Mouse (Mus musculus): Measurements from ENCODE around the gene Cog5.

The Cog5 gene

GRCm38 (mm10) chr12:31938391-31938997 is 283.8 kb downstream of the Cog5 start:
- no peak for DNase-seq (ENCODE audit: low spot score in 2 of 2)

GRCm38 (mm10) chr12:31939026-31939425 is 284.4 kb downstream of the Cog5 start:
- DNase-seq (ENCODE audit: low spot score in 2 of 2): no peak

- DNase-seq (ENCODE audit: low spot score in 2 of 2): no peak
Observed at GRCm38 (mm10) chr12:31943020-31943654, 288.5 kb downstream of the Cog5 start.

GRCm38 (mm10) chr12:31944405-31944804 is 289.7 kb downstream of the Cog5 start:
- DNase-seq (ENCODE audit: low spot score in 2 of 2): no peak

GRCm38 (mm10) chr12:31947476-31947875 is 292.8 kb downstream of the Cog5 start:
- DNase-seq (ENCODE audit: low spot score in 2 of 2): no peak

GRCm38 (mm10) chr12:31948101-31949000 is 293.7 kb downstream of the Cog5 start:
- DNase-seq (ENCODE audit: low spot score in 2 of 2): no peak

- DNase-seq (ENCODE audit: low spot score in 2 of 2): peak; percentile 83 to 88
Observed at GRCm38 (mm10) chr12:31949193-31949741, 294.6 kb downstream of the Cog5 start.

GRCm38 (mm10) chr12:31949759-31950658 is 295.3 kb downstream of the Cog5 start, which contains the start of gene Hbp1:
Hbp1 (minus strand) TSS chr12:31950535.
- DNase-seq (ENCODE audit: low spot score in 2 of 2): peak; percentile 100

- DNase-seq (ENCODE audit: low spot score in 2 of 2): no peak
Observed at GRCm38 (mm10) chr12:31950659-31951031, 296.0 kb downstream of the Cog5 start.

- DNase-seq (ENCODE audit: low spot score in 2 of 2): no peak
Observed at GRCm38 (mm10) chr12:31955843-31956242, 301.2 kb downstream of the Cog5 start.

- DNase-seq (ENCODE audit: low spot score in 2 of 2): no peak
Observed at GRCm38 (mm10) chr12:31964074-31964473, 309.4 kb downstream of the Cog5 start.

- no peak for DNase-seq (ENCODE audit: low spot score in 2 of 2)
Observed at GRCm38 (mm10) chr12:31965517-31966212, 311.0 kb downstream of the Cog5 start.

- DNase-seq (ENCODE audit: low spot score in 2 of 2): no peak
Observed at GRCm38 (mm10) chr12:31966405-31966804, 311.7 kb downstream of the Cog5 start.

GRCm38 (mm10) chr12:31967536-31967935 is 312.9 kb downstream of the Cog5 start:
- no peak for DNase-seq (ENCODE audit: low spot score in 2 of 2)

- DNase-seq (ENCODE audit: low spot score in 2 of 2): no peak
Observed at GRCm38 (mm10) chr12:31969111-31969510, 314.4 kb downstream of the Cog5 start.

- DNase-seq (ENCODE audit: low spot score in 2 of 2): no peak
Observed at GRCm38 (mm10) chr12:31971547-31971946, 316.9 kb downstream of the Cog5 start.

GRCm38 (mm10) chr12:31973473-31974172 is 319.0 kb downstream of the Cog5 start:
- DNase-seq (ENCODE audit: low spot score in 2 of 2): no peak

GRCm38 (mm10) chr12:31976544-31976943 is 321.9 kb downstream of the Cog5 start:
- no peak for DNase-seq (ENCODE audit: low spot score in 2 of 2)

GRCm38 (mm10) chr12:31977613-31978195 is 323.0 kb downstream of the Cog5 start:
- no peak for DNase-seq (ENCODE audit: low spot score in 2 of 2)

GRCm38 (mm10) chr12:31983238-31983637 is 328.6 kb downstream of the Cog5 start:
- no peak for DNase-seq (ENCODE audit: low spot score in 2 of 2)
